Mouse (Mus musculus) forebrain, embryonic 14.5 days (tissue): ENCODE data around the gene Ermn. TPM values are rescaled to one million over a fixed set of nuclear protein-coding genes. Genes with fewer than 3 reads are reported as not detected.
A peak's percentile ranks its signal among the peaks of the same experiment; 100 is the strongest.

Experiments
- ATAC-seq: fragments of 200-750 bp; cut with Nextera tagmentation; 2 replicates; pipeline ENCODE4 v1.8.0; 2017; ENCODE audit warnings: mild to moderate bottlenecking, moderate library complexity
- DNase-seq: peaks from one replicate; pipeline ENCODE4 v3.0.0-alpha.2; 2015; ENCODE audit warnings: low spot score
- H3K27ac ChIP-seq: fragments of 300-500 bp; sonication (generic); 2 replicates; pipeline ENCODE4 v1.5.1; 2014; ENCODE audit warnings: low read depth, mild to moderate bottlenecking, control low read depth, low read length, moderate library complexity
- H3K27me3 ChIP-seq: fragments of 300-500 bp; sonication (generic); replicated peaks from 2 replicates; pipeline ENCODE4 v1.6.1; 2014; ENCODE audit warnings: low read length, control low read depth, mixed read lengths; ENCODE audit not compliant: control insufficient read depth, insufficient read depth
- H3K36me3 ChIP-seq: fragments of 300-500 bp; sonication (generic); 2 replicates; pipeline ENCODE4 v1.6.1; 2014; ENCODE audit warnings: low read length, control low read depth; ENCODE audit not compliant: control insufficient read depth, insufficient read depth
- H3K4me1 ChIP-seq: fragments of 300-500 bp; sonication (generic); 2 replicates; pipeline ENCODE4 v1.6.1; 2014; ENCODE audit warnings: antibody characterized with exemption, low read length, control low read depth; ENCODE audit not compliant: control insufficient read depth, insufficient read depth
- H3K4me2 ChIP-seq: fragments of 300-500 bp; sonication (generic); 2 replicates; pipeline ENCODE4 v1.6.1; 2014; ENCODE audit warnings: mild to moderate bottlenecking, control low read depth, low read length
- H3K4me3 ChIP-seq: fragments of 300-500 bp; sonication (generic); 2 replicates; pipeline ENCODE4 v1.5.1; 2014; ENCODE audit warnings: low read depth, low read length, control low read depth
- H3K9ac ChIP-seq: fragments of 300-500 bp; sonication (generic); 2 replicates; pipeline ENCODE4 v1.6.1; 2014; ENCODE audit warnings: mild to moderate bottlenecking, low read length, control low read depth, moderate library complexity
- H3K9me3 ChIP-seq: fragments of 300-500 bp; sonication (generic); replicated peaks from 2 replicates; pipeline ENCODE4 v1.6.1; 2016; ENCODE audit warnings: low read length, control low read depth, mixed read lengths; ENCODE audit not compliant: control insufficient read depth
- WGBS: fragments of 180-500 bp; shearing (Covaris S2); extraction: QIAGEN DNeasy Blood & Tissue Kit; methylation state at CpG from one replicate; pipeline ENCODE4 v1.1.7; 2014; 5-methylcytosine and 5-hydroxymethylcytosine counted together
- polyA plus RNA-seq: library from polyadenylated mRNA; unstranded; fragments of >200 nt; fragmentation: Nextera tagmentation; extraction: Ambion mirVana; gene quantifications from 2 replicates; pipeline ENCODE4 v1.2.1, GENCODE M21; 2014

The Ermn gene
- polyA plus RNA-seq: 1.8 and 2.1 TPM in 2 replicates

DNA sequence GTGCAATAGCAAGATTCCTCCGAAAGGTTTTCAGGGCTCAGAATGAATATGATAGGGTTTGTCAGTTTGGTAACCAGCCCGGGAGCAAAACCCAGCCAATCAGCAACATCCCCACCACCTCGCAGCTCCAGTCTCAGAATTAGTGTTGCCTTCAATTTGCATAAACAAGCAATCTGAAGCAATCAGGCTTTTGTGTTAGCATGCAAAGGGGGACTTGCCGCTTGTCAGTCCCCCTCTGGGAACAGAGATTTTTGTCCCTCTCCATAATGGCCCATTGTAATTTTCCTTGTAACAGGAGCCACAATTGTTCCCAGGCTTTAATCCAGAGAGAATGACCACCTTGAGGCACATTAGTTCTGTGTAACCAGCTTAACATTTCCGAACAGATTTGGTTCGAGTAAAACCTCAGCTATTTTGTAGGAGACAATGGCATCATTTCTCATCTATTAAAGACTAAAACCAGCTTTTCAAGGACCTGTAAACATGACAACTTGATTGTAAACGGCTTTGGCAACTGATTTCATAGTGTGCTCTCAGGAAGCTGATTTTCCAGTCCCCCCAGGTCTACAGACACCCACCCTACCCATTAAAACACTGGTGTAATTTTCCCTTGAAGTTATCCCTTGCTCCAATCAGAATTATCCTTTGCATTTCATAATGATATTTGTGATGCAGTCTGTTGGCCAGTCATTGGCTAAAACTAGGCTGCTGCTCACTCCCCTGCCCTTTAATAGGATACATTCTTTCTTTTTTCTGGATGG is at the start of gene Ermn:
Ermn (minus strand) TSS at position 44 of the 761 bp plus-strand sequence.
- H3K4me1 ChIP-seq: peaks cover 7% of the 10 kb centered on the region; the same call in 1 of the 2 replicates
- ATAC-seq (peak; percentile 86), DNase-seq (peak; percentile 81)
- WGBS: 1% methylated on average over 7 of the region's 7 CpGs
- no peak within 1 kb of the TSS for H3K27ac ChIP-seq
- H3K9me3 ChIP-seq: no peaks in the 10 kb centered on the region
- H3K27me3 ChIP-seq: no peaks in the 10 kb centered on the region
- H3K4me3 ChIP-seq: no peak within 1 kb of the TSS
- peak within 1 kb of the TSS; percentile 25 for H3K4me2 ChIP-seq
- no peak within 1 kb of the TSS for H3K9ac ChIP-seq
- no peaks in the 10 kb centered on the region for H3K36me3 ChIP-seq

DNA sequence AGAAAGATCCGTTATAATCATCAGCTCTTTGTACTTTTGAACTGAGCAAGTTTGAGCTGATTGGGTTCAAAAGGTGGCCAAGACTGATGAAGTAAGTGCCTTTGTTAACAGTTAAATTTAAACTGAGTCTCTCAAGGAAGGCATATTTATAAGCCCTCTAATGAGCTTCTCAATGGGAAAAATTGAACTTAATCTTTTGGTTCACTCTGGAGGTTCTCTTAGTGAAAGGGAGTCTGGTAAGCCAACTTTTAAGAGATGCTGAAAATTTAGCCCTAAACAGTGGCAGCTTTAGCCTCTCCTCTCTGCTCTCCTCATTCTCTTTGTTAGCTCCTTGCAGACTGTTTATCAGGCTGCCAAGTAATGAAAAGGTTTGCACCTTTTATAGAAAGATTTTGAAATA is 42.2 kb upstream of the Ermn start:
- 2% methylated on average over 1 of the region's 1 CpGs for WGBS

DNA sequence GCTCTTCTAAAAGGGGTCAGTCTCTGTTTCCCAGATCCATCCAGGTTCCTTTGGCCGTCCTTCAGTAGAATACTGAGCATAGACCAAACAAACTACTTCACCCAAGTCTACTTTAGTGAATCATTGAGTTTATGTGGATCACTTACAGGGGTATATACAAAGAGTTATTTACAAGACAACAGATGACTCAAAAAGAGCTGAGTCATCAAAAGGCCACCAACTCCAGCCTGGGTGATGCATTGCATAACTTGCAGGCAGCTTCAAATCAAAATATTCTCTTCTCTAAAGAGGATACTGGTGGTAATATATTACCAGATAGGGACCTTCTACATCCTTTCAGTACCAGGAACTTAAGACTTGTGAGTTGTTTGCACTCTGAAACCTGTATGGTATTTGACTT is 33.8 kb upstream of the Ermn start:
- no peak overlapping the region for H3K27ac ChIP-seq
- no peak overlapping the region for H3K4me2 ChIP-seq
- DNase-seq (no peak), ATAC-seq (no peak)
- no peaks in the 10 kb centered on the region for H3K4me1 ChIP-seq
- 89% methylated on average over 1 of the region's 1 CpGs for WGBS
- H3K9ac ChIP-seq: no peak overlapping the region
- no peaks in the 10 kb centered on the region for H3K27me3 ChIP-seq
- no peak overlapping the region for H3K4me3 ChIP-seq
- H3K36me3 ChIP-seq: no peaks in the 10 kb centered on the region
- no peaks in the 10 kb centered on the region for H3K9me3 ChIP-seq

More for the DNA sequence above, 42.2 kb upstream of the Ermn start:
- peak; percentile 52 for DNase-seq
- no peaks in the 10 kb centered on the region for H3K27me3 ChIP-seq
- H3K4me1 ChIP-seq: no peaks in the 10 kb centered on the region
- no peak overlapping the region for H3K27ac ChIP-seq
- no peaks in the 10 kb centered on the region for H3K36me3 ChIP-seq
- no peak overlapping the region for H3K4me3 ChIP-seq
- no peaks in the 10 kb centered on the region for H3K9me3 ChIP-seq
- peak; percentile 78 for ATAC-seq
- H3K4me2 ChIP-seq: no peak overlapping the region
- no peak overlapping the region for H3K9ac ChIP-seq

DNA sequence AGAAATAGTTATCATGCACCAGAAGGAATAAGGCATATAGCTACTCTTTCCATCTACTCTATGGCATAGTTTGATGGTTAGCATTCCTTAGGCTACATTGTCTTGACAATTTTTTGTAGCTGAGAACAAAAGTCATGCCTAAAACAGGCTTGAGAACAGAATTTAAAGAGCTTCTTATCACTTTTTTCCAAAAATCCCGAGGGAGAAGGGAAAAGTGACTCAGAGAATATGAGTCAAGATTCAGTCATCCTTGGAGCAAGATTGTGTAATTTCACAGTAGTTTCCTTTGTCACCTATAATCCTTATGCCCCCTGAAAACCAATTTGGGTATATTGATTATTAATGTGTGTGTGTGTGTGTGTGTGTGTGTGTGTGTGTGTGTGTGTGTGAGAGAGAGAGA is 27.2 kb upstream of the Ermn start:
- Histone ChIP-seq H3K36me3 (no peaks in the 10 kb centered on the region), H3K4me2 (no peak overlapping the region), H3K4me3 (no peak overlapping the region), H3K27me3 (no peaks in the 10 kb centered on the region), H3K27ac (no peak overlapping the region), H3K9ac (no peak overlapping the region), H3K9me3 (no peaks in the 10 kb centered on the region), H3K4me1 (no peaks in the 10 kb centered on the region)
- 74% methylated on average over 1 of the region's 1 CpGs for WGBS
- ATAC-seq (no peak), DNase-seq (no peak)

DNA sequence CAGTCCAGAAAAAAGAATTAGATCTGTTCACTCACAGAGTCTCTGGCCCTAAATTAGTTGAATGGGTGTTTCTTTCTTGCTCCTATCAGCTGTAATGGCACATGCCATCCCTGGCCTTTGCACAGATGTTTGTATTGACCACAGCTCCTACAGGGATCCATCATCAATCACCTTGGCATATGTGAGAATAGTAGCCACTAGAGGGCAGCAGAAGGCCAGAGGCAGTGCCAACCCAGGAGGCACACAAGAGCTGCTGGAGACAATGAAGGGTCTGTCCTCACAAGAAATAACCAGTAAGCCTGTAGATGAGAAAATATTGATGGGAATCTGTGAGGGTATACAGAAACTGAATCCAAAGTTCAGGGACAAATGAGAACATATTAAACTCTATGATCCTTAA is 2.7 kb upstream of the Ermn start:
- no peak overlapping the region for H3K9ac ChIP-seq
- no peak overlapping the region for H3K4me3 ChIP-seq
- H3K27me3 ChIP-seq: no peaks in the 10 kb centered on the region
- H3K9me3 ChIP-seq: no peaks in the 10 kb centered on the region
- ATAC-seq (peak; percentile 71), DNase-seq (peak; percentile 77)
- H3K4me1 ChIP-seq: peaks cover 7% of the 10 kb centered on the region; the same call in 1 of the 2 replicates
- no peak overlapping the region for H3K27ac ChIP-seq
- no peak overlapping the region for H3K4me2 ChIP-seq
- no peaks in the 10 kb centered on the region for H3K36me3 ChIP-seq

DNA sequence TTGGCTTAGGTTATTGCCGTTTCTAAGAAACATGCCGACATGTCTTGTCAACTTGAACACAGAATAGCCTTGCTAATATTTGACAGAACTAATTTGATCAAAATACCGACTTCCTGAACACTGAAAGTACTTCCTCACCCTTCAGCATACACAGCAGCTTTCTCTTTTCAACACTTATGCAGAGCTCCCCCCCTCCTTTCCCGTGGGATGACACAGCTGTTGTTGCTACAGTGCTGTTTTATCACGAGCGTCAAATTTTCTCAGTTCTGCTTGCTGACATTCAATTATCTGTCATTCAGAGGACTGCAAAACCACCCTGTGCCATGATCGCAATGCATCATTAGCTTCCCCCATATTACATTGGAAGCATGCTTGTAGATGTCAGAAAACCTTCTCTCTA is 10.8 kb downstream of the Ermn start:
- Histone ChIP-seq H3K4me3 (no peak overlapping the region), H3K27ac (no peak overlapping the region), H3K4me1 (no peaks in the 10 kb centered on the region), H3K9ac (no peak overlapping the region), H3K9me3 (no peaks in the 10 kb centered on the region), H3K27me3 (no peaks in the 10 kb centered on the region), H3K36me3 (no peaks in the 10 kb centered on the region), H3K4me2 (no peak overlapping the region)
- ATAC-seq (peak; percentile 60; the same call in 1 of the 2 replicates), DNase-seq (peak; percentile 70)
- WGBS: 67% methylated on average over 7 of the region's 7 CpGs

DNA sequence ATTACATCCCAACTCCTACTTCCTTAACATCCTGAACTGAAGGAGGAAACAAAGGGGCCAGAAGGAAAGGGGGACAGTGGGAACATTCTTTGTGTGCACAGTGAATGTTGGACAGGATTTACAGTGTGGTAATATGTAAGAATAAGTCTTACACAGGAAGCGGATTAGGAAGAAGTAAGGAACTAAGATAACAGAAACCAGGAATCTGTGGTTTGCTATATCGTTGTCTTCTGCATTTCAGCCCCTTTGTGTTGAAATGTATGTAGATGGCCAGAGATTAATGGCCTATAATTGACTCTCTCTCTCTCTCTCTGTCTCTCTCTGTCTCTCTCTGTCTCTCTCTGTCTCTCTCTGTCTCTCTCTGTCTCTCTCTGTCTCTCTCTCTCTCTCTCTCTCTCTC is 15.7 kb downstream of the Ermn start:
- DNase-seq (no peak), ATAC-seq (no peak)
- Histone ChIP-seq H3K9me3 (no peaks in the 10 kb centered on the region), H3K4me1 (no peaks in the 10 kb centered on the region), H3K4me2 (no peak overlapping the region), H3K27ac (no peak overlapping the region), H3K27me3 (no peaks in the 10 kb centered on the region), H3K4me3 (no peak overlapping the region), H3K36me3 (no peaks in the 10 kb centered on the region), H3K9ac (no peak overlapping the region)
- WGBS: 98% methylated on average over 2 of the region's 2 CpGs

DNA sequence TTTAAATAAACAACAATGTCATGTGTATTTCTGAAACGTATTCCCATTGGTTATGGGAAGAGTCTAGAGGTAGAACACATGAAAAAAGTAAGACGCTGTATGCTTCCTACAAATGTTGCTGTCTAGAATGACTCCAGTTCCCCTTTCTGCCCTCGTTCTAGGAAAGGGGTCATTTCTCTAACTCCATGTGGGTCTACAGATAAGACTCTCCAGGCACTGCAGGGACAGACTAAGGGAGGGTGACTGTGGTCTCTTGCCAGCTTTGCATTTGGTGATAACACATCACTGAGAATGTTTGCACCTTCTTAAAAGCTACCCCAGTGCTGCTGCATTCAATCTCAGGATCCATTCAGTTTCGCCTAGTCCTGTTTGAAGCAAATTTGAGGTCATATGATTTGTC is 17.0 kb downstream of the Ermn start:
- H3K4me1 ChIP-seq: no peaks in the 10 kb centered on the region
- WGBS: 88% methylated on average over 4 of the region's 4 CpGs
- no peaks in the 10 kb centered on the region for H3K36me3 ChIP-seq
- ATAC-seq: no peak
- H3K4me3 ChIP-seq: no peak overlapping the region
- no peaks in the 10 kb centered on the region for H3K9me3 ChIP-seq
- H3K27ac ChIP-seq: no peak overlapping the region
- no peak overlapping the region for H3K9ac ChIP-seq
- no peak overlapping the region for H3K4me2 ChIP-seq
- DNase-seq: no peak
- H3K27me3 ChIP-seq: no peaks in the 10 kb centered on the region

DNA sequence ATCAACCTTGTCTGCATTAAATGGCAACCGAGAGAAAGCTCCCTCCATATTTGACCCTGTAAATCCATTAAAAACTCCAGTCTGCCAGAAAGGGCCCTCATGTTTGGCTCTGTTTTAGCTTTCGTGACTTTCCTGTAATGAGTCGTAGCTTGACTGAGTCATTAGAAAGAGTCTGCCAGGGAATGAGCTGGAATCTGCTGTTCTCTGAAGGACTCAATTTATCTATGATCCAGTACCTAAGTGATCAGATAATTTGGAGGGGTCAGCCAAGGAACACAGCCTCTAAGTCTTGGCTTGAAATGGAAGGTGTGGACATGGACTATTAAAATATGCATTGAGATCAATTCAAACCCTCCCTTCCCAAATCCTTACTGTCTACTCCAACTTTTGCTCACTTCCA is 21.2 kb downstream of the Ermn start:
- Histone ChIP-seq H3K9ac (no peak overlapping the region), H3K27ac (no peak overlapping the region), H3K27me3 (no peaks in the 10 kb centered on the region), H3K4me3 (no peak overlapping the region), H3K4me2 (no peak overlapping the region), H3K36me3 (no peaks in the 10 kb centered on the region), H3K9me3 (no peaks in the 10 kb centered on the region), H3K4me1 (no peaks in the 10 kb centered on the region)
- 88% methylated on average over 3 of the region's 3 CpGs for WGBS
- ATAC-seq (no peak), DNase-seq (no peak)
